Mouse (Mus musculus) cerebellum, adult 2 months (tissue): ENCODE measurements around the gene Adprhl1.

Experiments
- CTCF ChIP-seq: fragments of 200-500 bp; IDR thresholded peaks from 2 replicates; pipeline ENCODE4 v1.5.1; 2011; ENCODE audit warnings: low read depth, mild to moderate bottlenecking, control low read depth, low read length, moderate library complexity, borderline replicate concordance; ENCODE audit not compliant: insufficient read depth
- POLR2A ChIP-seq: fragments of 200-500 bp; IDR thresholded peaks from 2 replicates; pipeline ENCODE4 v1.6.1; 2011; ENCODE audit warnings: low read length, control low read depth, borderline replicate concordance; ENCODE audit not compliant: insufficient read depth

- no peak for TF ChIP-seq CTCF
- no peak for TF ChIP-seq POLR2A
Measured at GRCm38 (mm10) chr8:13226288-13226687, 27.7 kb downstream of the Adprhl1 start.
